Mouse (Mus musculus) c-Kit-positive CD71-positive TER-119-positive erythroid progenitor cells, embryonic 14.5 days (primary cell): ENCODE measurements around the gene Hapln1.

Experiments
- DNase-seq: peaks from one replicate; pipeline ENCODE4 v3.0.0-alpha.2; 2013; ENCODE audit warnings: low spot score

The Hapln1 gene

GRCm38 (mm10) chr13:89600466-89600865 is 60.9 kb downstream of the Hapln1 start:
- no peak for DNase-seq

- DNase-seq = no peak
These were observed 63.7 kb downstream of the Hapln1 start for GRCm38 (mm10) chr13:89603336-89603735.

DNA sequence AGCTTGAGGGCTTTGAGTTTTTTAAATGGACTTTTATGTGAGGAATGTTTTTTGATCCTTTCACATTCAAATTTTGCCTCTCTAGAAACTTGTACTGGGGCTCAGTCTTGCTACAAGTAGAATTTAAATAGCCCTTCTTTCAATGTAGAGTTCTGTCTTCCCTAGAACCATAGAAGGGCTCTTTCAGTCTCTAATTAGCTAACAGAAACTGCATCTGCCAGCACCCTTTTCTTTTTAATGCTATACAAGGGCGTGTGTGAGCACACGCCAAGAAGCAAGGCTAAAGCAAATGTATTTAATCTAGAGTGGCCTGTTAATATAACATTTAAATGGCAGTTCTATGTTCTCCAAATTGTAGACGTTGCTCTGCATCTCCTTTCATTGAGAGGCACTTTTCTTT is 67.8 kb downstream of the Hapln1 start:
- no peak for DNase-seq

DNA sequence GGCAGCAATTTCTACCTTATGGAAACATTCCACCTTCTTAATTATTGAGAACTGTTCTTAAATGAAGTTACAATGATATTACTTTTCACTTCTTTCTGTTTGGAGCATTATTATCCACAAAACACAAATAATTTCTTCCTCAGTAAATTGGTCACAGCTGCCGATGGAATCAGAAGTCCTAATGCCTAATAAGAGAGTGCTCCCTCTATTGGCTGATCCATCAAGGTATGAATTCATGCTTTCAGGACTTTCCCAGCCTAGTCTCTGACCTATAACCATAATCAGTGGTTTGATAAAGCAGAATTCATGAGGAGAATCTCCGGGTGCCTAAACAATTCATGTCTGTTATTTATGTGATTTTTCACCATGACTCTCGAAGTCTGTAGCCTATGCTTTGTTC is 79.5 kb downstream of the Hapln1 start:
- no peak for DNase-seq

DNA sequence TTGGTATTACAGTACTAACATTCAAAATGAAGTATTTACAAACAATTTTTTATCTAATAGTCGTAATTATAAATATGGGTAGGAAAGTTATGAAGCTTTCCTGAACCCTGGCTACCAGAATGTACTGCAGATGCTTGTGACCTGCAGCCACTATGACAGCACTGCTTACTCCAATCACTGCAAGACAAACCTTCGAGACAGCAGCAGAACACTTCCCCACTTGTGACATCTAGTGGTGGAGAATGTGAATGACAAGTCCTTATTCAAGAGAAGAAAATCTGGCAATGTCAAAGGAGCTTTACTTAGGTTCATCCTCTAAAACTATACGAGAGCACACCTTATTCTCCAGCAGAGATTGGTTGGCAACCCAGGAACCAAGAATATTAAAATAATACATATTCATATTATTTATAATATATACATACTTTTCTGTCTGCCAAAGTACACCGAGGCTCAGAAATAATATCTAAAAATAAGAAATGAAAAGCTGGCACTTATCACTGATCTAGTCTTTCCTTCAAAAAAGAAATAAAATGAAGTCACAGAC is 94.6 kb downstream of the Hapln1 start:
- peak; percentile 18 for DNase-seq

GRCm38 (mm10) chr13:89637012-89637411 is 97.4 kb downstream of the Hapln1 start:
- no peak for DNase-seq

DNA sequence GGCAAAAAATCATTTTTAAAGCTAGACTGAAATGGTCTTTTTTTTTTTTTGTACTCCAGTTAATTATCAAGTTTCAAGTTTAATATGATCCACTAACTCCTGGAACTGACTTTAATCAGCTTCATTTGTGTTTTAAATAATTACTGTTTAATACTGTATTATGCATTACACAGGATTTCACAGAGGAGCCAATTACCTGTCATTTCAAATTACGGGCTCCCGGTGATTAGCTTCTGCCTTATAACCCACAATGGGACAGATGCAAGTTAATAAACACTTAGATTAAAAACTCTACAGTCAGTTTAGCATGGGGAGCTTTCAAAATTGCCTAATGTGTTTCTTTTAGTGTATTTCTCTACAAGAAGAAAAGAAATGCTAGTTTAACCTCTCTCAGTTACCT is 106.0 kb downstream of the Hapln1 start:
- DNase-seq = no peak

DNA sequence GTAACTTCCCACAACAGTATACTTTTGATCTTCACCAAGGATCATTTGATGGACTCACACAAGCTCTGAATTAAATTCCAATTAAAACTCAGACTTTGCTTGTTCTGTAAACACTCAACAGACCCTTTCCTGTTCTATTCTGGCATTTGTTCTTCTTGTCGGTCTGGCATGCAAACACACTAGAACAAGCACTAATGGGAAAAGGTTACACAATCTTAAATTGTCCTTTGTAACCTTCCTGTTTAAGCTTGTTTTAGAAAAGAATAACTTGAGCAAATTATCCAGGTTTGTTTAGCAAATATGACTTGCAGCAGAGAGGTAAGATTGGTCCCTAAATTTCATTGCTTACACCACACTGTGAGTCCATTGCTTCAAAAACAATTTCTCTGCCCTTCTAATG is 113.2 kb downstream of the Hapln1 start:
- DNase-seq = no peak

DNA sequence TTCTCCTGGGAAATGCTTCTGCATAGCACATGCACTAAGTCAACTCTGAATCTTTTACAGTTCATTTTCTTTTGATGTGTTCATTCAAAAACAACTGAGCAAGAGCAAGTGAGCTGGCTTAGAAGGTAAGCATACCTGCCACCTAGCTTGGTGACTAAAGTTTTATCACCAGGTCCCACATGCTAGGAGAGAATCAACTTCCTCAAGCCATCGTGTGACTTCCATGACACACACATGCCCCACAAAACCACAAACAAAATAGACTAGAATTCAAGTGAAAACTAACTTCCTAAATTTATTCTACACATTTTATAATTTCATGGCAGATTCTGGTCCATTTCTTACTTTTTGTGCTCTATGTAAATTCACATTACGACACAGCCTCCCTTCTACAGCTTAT is 113.7 kb downstream of the Hapln1 start:
- DNase-seq = no peak

GRCm38 (mm10) chr13:89657046-89657445 is 117.5 kb downstream of the Hapln1 start:
- DNase-seq = no peak
